Mouse (Mus musculus) layer of hippocampus, postnatal 14 days (tissue): Measurements from ENCODE around the gene Map2k1. TPM values are rescaled to one million over a fixed set of nuclear protein-coding genes. Genes with fewer than 3 reads are reported as not detected.

ENCODE experiments used
- DNase-seq, 2 experiments: peaks; one replicate each; pipeline ENCODE4 v3.0.0; 2021 to 2022; ENCODE audit warnings: low spot score in 2 of 2, mixed read lengths in 1 of 2
- total RNA-seq, 2 experiments: library from RNA; stranded (reverse); gene quantifications; 2 replicates each; pipeline ENCODE4 v1.2.3; 2021

Map2k1 gene
- total RNA-seq, 2 experiments from 2014 or later = 192 to 203 TPM

DNA sequence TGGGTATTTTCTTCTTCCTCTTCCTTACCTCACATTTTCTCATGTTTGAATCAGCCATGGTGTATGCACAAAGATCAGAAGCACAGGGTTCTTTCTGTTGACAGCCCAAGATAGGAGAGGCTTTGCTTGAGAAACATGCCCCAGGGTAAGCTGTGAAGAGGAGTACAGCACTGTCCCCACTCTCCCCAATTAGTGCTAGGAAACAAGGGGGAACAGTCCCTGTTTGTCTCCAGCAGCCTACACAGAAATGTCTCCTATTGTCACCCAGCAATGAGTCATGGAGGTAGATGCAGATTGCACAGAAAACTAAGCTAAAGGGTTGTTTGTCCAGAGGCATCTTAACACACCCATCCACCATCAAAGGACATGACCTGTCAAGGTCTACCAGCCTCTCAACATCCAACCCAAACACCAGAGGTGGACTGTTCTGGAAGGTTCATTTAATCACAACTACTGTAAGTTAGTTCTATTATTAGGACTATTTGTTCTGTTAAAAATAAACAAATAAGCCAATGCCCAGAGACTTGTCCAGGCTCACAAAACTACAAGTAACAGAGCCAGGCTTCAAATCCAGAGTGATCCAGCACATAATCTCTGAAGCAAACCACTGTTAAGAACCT, 3.2 kb downstream of the Map2k1 start:
- no peak for DNase-seq

DNA sequence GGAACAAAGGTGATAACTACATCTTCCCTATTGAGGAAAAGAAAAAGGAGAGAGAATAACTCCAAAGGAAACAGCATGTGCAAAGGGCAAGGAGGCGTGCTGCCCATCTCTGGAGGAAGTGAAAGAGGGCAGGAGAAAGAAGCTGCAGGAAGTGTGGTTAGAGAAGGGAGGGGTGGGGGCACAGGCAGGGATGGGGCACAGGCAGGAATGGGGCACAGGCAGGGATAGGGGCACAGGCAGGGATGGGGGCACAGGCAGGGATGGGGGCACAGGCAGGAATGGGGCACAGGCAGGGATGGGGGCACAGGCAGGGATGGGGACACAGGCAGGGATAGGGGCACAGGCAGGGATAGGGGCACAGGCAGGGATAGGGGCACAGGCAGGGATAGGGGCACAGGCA, 4.1 kb downstream of the Map2k1 start:
- no peak for DNase-seq

DNA sequence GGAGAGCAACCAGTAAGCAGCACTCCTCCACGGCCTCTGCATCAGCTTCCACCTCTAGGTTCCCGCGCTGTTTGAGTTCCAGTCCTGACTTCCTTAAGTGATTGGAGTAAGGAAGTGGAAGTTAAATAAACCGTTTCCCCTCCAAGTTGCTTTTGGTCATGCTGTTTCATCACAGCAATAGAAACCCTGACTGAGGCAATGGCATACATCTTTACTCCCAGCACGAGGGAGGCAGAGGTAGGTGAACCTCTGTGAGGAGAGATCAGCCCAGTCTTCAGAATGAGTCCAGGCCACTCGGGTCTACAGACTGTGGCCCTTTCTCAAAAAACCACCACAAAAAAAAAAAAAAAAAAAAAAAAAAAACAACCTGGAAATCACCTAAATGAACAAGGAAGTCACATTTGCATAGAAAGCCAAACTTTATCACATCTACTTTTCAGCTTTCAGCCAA, 11.0 kb downstream of the Map2k1 start:
- DNase-seq = no peak

DNA sequence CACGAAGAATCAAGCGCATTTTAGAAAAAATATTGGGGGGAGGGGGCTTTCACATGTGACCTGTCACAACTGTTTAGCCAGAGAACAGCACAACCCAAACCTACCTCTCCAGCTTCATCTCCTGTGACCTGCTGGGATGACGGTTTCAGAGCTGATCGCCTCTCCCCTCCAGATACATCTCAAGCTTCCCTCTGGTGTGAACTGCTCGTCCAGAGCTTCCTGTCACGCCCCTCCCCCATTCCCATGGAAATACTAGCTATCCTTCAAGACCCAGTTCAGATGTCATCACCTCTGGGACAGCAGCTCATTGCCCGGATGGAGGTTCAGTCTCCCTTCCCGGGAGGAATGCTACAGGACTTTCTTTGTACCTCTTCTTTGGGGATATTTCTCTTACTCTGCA, 12.8 kb downstream of the Map2k1 start:
- no peak for DNase-seq

DNA sequence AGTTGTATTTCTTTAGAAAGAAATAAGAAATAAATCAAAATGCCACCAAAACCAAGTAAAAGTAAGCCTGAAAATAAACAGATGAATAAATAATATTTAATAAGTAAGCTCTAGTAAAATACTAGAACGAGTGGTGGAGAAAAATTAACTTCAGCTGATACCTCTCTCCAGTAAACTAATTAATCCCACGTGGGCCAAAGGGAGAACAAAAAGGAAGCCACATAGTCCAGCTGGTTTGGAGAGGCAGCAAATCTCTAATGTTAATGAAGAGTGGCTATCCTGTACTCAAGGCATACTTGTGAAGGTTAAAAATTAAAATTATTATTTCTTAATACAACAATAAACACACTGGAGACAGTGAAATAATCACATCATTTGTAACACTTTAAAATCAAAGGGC, 13.3 kb downstream of the Map2k1 start:
- DNase-seq = no peak

DNA sequence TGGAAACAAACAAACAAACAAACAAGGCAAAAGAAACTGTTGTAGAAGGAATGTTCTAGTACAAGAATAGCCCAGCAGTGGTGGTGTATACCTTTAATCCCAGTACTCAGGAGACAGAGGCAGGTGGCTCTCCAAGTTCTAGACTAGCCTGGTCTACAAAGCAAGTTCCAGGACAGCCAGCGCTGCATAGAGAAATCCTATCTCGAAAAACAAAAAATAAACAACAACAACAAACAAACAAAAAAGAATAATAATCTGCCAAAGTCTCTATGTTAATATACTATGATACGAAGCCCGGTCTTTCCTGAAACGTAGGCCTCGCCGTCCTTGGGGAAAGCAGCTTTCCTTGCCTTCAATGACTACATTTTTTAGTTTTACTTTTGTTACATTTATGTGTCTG, 17.4 kb downstream of the Map2k1 start:
- no peak for DNase-seq

DNA sequence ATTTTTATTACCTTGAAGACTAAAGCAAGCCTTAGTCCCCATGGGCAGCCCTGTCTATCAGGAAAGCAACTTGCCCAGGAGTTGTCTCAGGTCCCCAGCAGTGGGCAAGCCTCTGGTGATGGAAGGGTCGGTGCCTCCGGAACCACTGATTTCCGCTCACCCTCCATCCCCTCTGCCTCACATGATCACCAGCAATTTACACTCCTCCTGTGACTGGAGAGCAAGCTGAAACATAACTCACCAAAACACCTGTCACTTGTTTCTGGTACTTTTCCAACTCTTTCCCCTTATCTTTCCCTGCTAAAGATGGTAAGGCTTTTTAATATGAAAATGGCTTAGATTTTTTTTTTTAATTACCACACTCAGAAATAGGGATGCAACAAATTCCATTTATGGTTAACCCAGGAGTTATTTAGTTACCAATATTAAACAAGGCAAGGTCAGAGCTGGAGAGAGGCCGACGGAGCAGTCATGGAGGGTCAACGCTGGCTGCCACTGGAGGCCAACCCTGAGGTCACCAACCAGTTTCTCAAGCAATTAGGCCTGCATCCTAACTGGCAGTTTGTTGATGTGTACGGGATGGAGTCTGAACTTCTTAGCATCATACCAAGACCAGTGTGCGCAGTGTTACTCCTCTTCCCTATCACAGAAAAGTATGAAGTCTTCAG, 18.5 kb downstream of the Map2k1 start, which contains the start of gene Uchl4:
Gene Uchl4 (plus strand): TSS at position 434 of the 668 bp plus-strand sequence.
- no peak for DNase-seq

DNA sequence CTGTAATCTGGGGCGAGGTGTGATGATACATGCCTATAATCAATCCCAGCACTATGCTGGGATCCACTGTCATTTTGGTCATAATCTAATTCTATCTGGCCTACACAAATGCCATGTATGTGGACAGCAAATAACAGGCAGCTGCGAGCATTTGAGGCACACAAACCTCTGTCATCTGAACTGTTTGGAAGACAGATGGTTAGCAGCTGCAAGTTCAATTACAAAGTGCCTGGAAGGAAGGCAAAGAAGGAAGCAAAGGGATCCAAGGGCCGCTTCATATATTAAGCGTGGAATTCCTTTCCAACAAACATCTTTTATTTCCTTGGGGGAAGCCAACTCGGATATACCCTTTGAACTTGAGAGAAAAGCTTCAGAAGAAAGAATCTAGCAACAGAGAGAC, 19.8 kb downstream of the Map2k1 start:
- no peak for DNase-seq

DNA sequence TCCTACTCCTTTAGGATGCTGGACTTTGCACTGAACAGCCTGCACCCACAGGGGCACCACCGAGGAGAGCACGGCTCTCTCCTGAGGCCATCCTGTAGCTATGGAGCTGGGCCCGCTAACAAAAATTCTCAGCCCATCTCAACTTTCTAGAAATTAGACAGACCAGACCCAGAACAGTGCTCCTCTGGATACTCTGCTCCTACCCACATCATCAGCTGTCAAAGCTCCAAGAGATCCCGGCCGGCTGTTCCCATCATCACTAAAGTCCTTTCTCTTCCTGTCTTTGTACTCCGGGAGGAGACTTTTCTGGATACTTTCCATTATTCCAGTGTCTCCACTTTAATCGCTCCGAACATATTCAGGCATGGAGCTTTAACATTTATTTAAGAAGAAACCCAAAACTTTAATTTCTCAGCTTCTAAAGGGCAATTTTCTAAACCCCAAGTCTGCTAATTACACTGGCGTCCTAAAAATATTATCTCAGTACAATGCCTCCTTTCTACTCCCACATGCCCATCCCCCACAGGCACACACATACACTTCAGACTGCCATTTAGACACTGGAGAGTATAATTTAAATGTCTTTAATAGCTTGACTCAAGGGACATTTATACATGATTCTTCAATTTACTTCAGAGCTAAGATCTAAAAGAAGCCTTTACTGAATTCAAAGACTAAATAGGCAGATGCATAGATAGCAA, 21.0 kb downstream of the Map2k1 start:
- no peak for DNase-seq

DNA sequence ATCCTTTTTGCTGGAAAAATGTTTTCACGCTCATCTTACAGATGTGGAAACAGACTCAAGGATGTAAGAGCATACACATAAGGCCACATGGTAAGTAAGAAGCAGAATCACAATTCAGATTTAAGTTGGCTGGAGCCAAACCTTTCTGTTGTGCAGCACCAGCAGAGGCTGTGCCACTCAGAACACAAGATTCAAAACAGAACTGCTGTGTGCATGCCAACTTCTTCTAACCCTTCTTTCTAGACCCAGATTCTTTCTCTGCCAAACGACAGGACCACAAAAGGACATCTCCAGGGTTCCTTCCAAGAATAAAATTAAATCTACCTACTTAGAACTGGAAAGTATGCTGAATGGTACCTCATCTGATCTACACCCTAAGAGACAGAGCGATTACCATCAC, 21.8 kb downstream of the Map2k1 start:
- no peak for DNase-seq

DNA sequence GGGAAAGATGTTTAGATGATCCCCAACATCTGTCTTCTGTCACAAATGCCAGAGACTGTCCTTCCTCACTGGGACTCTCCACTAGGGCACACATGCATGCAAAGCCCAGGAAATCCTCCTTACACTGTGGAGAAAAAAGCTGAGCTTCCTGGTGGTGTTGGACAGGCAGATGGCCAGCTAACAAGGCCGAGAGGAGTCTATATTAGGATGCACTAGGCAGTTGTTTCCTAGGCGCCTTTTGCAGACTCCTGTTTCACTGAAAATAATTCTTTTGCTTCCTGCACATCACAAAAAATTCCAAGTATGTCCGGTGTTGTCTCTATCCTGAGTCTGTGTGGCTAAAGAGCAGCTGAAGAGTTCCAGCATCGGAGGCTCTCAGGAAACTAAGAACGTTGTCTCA, 22.3 kb downstream of the Map2k1 start:
- DNase-seq = no peak

DNA sequence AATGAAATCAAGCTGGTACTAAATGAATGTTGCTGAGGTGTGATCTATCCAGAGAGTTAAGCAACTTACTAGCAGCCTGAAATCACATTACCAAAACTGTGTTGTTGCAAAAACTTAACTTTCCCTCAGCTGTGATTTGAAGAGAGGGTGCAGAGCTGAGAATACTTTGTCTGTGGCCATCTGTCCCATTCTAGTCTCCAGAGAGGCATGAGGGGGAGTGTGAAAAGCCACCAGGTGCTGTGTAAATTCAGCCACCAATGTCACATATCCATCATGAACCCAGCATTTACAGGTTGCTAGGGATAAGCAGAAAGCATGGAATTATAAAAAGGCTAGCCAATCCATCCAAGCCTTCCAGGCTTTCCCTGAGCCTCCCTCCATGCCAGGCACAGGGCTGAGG, 24.5 kb downstream of the Map2k1 start:
- DNase-seq = no peak

DNA sequence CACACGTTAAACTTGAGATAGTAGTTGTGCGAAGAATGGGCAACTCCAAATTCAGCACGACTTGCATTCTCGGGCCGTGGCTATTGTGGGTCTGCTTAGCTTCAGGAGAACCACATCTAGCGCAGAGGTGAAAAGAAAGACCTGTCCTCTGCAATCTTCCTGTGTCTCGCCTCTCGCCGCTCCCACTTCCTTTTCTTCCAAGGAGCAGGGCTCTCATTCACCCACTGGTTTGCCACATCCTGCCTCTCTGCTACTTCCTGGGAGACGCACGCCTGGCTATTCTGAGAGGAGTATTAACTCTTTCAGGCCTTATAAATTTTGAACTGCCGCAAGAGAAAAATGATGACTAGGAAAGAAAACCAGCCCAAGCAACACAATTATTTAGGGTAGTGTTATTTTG, 25.7 kb downstream of the Map2k1 start:
- DNase-seq = no peak

DNA sequence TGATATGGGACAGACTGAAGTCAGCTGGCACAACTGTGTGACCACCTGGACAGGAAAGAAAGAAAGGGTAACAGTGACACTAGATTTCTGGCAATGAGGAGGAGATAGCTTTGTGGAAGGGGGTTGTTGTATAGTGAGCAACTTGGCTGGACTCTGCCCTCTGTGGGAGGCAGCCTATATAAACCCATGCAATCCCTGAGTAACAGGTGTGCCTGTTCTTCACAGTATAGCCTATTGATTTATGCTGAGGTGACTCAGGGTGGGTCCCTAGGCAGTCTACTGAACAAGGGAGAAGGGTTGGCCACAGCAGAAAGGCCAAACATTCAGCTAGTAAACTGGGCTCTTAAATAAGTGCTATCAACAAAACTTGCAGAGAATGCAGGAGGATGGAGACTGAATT, 27.6 kb downstream of the Map2k1 start:
- DNase-seq = no peak

DNA sequence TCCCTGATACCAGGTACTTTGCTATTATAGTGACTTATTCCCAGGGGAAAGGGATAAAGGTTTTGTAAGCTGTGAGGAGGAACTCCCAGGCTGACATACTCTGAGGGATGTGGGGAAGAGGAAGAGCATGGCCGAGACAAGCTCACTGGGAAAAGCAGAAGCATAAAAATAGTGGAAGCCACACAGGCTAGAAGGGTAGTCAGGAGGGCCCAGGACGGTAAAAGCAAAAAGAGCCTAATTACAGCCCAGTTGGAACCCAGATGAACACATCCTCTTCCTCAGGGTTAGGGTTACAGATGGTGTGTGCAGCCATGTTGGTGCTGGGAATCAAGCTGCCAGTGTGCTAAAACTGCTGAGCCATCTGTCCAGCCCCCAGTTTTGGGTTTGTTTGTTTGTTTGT, 31.3 kb downstream of the Map2k1 start:
- no peak for DNase-seq

DNA sequence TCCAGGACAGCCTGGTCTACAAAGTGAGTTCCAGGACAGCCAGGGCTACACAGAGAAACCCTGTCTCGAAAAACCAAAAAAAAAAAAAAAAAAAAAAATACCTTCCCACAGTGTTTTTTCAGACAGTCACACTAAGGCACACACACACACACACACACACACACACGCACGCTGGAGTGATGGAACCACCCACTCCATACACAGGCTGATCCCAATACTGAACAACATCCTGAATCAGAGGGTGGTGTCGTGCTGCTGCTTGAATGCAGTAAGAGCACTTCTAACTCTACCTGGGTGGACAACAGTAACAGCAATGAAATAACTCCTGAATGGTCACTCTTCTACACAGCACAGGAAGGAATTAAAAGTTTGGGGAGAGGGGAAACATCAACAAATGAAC, 32.0 kb downstream of the Map2k1 start:
- peak in 1 of 2 experiments; percentile 33 for DNase-seq

DNA sequence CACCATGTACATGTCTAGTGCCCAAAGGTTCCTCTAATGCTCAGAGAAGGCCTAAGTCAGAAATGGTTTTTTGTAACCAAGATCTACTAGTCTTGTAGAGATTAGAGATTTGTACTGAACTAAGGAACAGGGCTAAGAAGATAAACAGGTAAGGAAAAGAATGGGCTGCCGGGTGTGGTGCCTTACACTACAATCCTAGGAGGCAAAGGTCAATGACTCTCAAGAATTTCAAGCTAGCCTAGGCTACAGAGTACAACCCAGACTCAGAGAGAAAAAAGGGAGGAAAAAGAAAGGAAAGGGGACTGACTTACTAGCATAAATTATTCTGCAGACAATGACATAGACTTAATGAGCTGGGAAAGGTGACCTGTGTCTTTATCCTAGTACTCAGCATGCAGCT, 32.8 kb downstream of the Map2k1 start:
- DNase-seq = no peak

DNA sequence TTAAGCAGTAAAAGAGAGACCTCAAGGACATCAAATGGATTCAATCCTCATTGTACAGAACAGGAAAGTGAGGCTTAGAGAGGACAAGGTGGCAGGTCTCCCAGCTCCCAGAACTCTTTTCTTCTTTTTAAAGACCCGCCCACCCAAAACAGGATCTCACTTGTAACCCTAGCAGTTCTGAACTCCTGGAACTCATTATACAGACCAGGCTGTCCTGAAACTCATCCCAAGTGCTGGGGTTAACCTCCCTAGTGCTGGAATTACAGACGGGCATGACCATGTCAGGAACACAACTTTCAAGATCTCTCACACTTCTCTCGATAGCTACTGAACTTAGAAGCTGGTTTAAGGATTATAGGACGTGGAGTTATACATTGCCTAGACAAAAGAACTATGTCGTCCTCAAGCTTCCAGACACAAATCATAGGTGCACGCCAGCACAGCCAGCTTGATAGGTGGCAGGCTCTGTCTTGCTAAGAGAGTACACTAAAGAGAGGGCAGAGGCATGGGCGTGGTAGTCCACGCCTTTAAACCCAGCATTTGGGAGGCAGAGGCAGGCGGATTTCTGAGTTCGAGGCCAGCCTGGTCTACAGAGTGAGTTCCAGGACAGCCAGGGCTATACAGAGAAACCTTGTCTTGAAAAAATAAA, 33.5 kb downstream of the Map2k1 start:
- no peak for DNase-seq

DNA sequence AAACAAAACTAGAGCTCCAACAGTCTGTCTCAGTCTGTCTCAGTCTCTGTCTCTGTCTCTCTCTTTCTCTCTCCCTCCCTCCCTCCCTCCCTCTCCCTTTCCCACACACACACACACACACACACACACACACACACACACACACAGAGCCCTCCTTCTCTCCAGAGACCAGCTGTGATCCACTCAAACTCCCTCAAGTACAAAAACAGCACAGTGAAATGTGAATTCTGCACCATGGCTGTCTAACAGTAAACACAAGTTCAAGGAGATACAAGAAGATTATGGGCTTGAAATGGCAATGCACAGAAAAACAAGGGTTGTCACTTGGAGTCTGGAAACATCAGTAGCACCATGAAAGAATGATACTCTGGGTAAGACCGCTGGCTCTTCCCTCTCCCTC, 34.1 kb downstream of the Map2k1 start:
- no peak for DNase-seq

DNA sequence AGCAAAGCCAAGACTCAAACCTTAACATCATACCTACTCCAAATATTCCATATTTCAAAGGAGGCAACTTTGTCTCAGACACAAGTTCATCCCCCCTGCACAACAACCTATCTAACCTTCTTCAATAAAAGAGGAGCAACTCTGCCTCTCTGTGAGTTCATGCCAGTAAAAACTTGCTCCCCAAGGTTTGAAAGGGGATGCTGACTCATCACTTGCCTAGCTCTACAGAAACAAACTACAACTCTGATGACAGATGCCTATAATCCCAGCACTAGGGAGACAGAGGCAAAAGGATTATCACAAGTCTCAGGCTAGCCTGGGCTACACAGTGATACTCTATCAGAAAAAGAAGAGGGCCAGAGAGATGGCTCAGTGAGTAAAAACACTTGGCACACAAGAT, 35.5 kb downstream of the Map2k1 start:
- no peak for DNase-seq

DNA sequence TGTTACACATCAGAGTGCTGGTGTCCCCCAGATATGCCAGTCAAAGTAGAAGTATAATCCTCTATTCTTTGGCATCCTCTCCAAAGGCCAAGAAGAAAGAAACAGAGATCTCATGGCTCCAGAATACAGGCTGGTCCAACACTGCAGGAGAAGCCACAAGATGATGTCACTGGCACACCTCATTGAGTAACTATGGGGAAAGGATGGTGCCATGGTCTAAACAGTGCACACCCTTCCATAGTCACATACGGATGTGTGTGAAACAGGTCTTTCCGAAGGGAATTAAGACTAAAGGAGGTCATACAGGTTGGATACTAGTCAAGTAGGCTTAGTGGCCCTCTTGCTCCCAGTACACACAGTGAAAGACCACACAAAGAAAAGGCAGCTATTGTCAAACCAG, 36.8 kb downstream of the Map2k1 start:
- no peak for DNase-seq

DNA sequence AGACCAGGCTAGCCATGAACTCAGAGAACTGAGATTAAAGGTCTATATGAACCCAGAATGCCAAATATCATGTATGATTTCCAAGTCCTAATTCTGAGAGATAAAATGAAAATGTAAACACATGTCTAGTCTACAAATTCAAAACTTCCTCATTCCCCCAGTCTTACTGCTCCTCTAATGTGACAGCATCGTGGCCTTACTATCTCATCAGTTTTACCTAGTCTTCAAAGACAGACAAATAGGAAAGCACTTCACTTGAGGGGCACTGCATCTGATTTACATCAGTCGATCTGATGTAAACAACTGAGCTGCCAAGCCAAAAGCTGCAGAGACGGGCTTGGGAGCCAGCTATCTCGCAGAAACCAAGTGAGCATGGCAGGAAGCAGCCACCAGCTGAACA, 37.3 kb downstream of the Map2k1 start:
- DNase-seq = no peak
